Mouse (Mus musculus): ENCODE data around the gene Smpx. TPM values are rescaled to one million over a fixed set of nuclear protein-coding genes. Genes with fewer than 3 reads are reported as not detected.

Gene Smpx
- not detected in 2 replicates for total RNA-seq (2015; ENCODE audit: low replicate concordance)
- total RNA-seq (2017; ENCODE audit: low replicate concordance): not detected in 2 replicates

DNA sequence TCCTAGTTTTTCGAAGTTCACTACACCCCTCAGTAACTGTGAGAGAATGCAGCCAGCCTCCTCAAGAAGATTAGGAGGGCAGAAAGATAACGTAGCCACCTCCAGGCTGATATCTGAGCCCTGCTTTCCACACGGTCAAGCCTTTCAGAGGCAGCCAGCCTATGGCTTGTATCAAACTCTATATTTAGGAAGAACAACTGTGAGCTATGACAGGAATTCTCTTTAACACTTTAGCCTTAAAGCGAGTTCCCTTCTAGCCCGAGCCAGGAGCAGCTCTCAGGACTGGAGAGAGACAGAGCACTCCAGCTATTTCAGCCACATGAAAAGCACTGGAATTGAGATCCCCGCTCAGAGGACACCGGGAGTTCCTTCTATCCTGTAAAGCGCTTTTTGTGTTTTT, at the start of gene Smpx:
Gene Smpx, plus strand, starts transcription at position 49 of the 400 bp plus-strand sequence.
- no peak for ATAC-seq (replicated peaks; ENCODE audit: low FRiP score, poor library complexity, severe bottlenecking)

- no peak for ATAC-seq (replicated peaks; ENCODE audit: low FRiP score, poor library complexity, severe bottlenecking)
Measured at GRCm38 (mm10) chrX:157655047-157655446, 43.7 kb upstream of the Smpx start.

DNA sequence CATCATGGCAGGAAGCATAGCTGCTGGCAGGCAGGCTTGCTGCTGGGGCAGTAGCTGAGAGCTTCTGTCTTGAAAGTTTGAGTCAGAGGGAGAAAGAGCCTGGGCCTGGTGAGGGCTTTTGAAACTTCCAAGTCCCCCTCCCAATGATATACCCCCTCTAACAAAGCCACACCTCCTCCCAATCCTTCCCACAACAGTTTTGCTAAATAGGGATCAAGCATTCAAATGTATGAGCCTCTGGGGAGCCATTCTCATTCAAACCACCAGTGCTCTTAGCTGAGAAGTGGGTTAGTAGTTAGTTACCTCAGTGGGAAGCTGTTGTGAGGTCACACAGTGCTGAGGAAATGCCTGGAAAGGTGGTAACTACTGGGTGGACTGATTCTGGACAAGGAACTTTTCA, 41.4 kb upstream of the Smpx start:
- no peak for ATAC-seq (replicated peaks; ENCODE audit: low FRiP score, poor library complexity, severe bottlenecking)

DNA sequence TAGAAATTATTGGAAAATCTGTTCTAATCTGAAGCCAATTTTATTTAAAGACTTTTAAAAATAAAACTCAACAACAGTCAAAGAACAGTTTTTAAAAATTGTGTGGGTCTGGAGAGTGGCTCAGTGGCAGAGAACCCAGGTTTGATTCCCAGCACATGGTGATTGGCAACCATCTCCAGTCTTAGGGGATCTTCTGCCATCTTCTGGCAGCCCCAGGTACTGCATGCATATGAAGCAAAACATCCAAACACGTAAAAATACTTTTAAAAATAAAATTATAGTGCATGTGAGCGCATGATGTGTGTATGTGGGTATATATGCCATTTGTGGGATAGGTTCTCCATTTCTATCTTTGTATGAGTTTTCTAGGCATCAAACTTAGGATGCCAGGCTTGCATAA, 26.9 kb upstream of the Smpx start:
- no peak for ATAC-seq (replicated peaks; ENCODE audit: low FRiP score, poor library complexity, severe bottlenecking)

GRCm38 (mm10) chrX:157674667-157675350, 23.9 kb upstream of the Smpx start:
- ATAC-seq (replicated peaks; ENCODE audit: low FRiP score, poor library complexity, severe bottlenecking): no peak

- no peak for ATAC-seq (replicated peaks; ENCODE audit: low FRiP score, poor library complexity, severe bottlenecking)
Measured at GRCm38 (mm10) chrX:157691186-157691585, 7.5 kb upstream of the Smpx start.

DNA sequence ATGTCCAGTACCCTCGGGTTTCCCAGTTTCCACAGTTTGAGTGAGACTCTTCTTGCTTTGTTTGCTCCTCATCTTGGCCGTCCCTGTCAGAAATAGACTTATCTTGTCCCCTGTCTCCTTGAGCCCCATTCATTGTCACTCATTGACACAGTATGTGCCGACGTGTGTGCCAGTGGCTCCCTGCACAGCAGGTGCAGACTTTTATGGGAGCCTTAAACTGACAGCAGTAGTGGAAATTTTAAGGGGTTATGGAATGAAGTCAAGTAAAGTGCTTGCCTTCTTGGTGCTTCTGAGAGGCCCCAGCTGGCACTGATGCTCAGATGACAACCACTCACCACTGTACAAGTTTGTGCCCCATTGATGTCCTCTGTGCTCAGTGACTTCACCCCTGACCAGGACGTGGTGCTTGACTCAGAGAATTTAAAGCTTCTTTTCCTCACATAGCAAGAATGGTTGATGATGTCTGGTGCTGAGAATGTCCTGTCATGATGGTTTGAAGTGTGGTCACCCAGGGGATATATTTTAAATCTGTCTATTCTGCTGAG, 1.0 kb upstream of the Smpx start:
- no peak for ATAC-seq (replicated peaks; ENCODE audit: low FRiP score, poor library complexity, severe bottlenecking)

GRCm38 (mm10) chrX:157707236-157707635, 8.5 kb downstream of the Smpx start:
- ATAC-seq (replicated peaks; ENCODE audit: low FRiP score, poor library complexity, severe bottlenecking): no peak

GRCm38 (mm10) chrX:157708616-157709280, 10.0 kb downstream of the Smpx start:
- ATAC-seq (replicated peaks; ENCODE audit: low FRiP score, poor library complexity, severe bottlenecking): no peak

- ATAC-seq (replicated peaks; ENCODE audit: low FRiP score, poor library complexity, severe bottlenecking): no peak
Measured at GRCm38 (mm10) chrX:157719907-157720306, 21.2 kb downstream of the Smpx start.

DNA sequence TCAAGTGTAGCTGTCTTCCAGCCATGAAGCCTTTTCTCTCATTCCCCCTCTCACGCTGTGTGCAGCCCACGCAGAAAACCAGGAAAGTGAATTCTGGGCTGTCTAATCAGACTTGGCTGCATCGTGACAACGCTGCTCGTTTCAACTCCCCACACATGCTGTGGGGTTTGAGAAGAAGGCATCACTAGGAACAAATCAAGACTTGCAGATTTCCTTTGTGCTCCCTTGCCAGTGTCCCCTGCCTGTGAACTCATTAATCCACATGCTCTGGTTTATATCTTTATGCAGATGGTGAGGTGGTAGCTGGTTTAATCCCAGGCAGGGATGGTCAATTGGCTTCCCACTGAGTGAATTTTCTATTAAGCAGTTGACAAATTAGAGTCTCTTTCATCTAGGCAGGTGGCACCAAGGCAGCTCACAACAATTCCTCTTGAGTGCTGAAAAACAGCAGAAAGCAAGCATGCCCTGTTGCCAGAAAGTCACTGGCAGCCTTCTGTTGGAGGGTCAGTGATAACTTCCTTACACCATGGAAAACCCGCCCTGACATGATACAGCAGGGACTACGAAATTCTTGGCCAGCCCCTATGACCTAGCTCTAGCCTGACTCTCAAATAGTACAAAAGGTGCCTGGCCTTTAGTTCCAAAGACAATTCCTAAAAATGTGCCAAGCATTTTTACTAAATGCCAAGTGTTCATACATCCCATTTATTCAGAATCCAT, 32.1 kb downstream of the Smpx start:
- no peak for ATAC-seq (replicated peaks; ENCODE audit: low FRiP score, poor library complexity, severe bottlenecking)

DNA sequence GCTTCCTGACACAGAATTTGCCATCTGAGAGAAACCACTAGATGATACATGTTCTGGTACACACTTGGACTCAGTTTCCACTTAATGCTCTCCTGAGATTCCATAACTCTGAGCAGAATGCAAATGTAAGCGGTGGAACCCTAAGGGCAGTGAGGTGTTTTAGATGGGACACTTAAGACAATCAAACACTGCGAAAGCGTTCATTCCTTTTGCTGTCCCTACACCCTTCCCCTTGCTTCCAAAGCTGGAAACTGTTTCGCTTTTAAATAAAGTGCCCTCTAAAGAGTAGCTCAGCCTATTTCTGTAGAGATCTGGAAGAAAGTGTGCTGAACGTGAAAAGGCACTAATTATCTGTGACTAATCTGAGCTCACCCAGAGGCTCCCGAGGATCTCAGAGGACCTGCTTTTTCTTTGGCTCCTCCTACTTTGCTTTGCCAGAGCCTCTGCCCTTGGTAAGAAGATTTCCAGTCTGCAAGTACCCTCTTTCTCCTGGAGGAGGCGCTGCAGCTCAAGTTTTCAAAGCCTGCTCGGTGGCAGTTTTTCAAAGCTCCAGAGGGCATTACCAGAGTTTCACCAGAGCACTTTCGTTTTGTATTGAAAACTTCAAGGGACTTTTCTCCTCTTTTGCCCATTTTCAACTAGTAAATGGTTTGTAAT, 33.1 kb downstream of the Smpx start:
- ATAC-seq (replicated peaks; ENCODE audit: low FRiP score, poor library complexity, severe bottlenecking): no peak

DNA sequence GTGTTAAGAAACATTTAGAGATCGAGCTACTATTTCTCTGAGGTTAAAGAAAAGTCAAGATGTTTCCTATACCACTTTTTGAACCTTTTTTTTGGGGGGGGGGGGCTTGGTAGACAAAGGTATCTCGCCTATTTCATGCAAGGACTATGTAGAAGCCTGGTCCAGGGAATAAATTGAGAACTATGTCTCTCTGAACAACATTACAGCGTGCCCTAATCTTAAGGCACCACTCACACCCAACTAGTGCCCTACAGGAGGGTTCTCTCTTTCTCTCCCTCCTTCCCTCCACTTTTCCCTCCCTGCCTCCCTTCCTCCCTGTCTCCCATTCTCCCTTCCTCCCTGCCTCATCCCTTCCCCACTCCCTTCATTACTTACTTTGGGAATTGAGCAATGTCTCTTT, 33.6 kb downstream of the Smpx start:
- ATAC-seq (replicated peaks; ENCODE audit: low FRiP score, poor library complexity, severe bottlenecking): no peak

DNA sequence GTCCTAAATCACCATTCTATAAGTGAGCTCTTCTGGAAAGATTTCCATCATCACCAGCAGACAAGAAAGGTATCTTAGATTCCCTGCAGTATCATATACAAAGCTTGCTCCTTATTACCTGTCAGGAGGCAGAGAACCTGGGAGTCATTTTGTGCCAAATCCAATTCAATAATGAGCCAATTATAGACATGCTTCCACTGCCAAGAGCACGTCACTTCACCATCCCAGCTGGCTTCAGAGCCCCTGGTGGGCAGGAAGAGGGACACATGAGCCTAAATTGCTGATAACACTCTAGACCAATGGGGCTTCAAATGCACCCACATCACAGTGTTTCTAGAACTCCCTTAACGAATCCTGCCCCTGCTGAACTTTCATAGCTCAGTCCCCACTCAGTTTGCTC, 35.1 kb downstream of the Smpx start:
- no peak for ATAC-seq (replicated peaks; ENCODE audit: low FRiP score, poor library complexity, severe bottlenecking)

DNA sequence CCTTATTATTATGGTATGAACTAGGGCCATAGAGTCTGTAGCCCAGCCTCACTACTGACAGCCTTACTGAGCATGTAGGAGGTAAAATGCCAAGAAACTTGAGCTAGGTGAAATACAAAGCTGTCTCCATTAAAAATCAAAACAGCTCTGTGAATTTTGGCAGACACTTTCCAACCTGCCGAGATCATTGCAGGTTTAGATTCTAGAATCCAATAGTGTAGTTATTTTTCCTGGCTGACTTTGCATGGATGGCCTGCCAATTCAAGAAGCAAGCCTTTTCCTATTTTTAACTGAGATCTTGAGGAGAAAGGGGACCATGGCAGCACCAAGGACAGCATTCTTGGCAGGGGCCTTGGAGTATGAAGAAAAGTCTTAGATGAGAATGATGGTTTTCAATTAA, 35.6 kb downstream of the Smpx start:
- no peak for ATAC-seq (replicated peaks; ENCODE audit: low FRiP score, poor library complexity, severe bottlenecking)

DNA sequence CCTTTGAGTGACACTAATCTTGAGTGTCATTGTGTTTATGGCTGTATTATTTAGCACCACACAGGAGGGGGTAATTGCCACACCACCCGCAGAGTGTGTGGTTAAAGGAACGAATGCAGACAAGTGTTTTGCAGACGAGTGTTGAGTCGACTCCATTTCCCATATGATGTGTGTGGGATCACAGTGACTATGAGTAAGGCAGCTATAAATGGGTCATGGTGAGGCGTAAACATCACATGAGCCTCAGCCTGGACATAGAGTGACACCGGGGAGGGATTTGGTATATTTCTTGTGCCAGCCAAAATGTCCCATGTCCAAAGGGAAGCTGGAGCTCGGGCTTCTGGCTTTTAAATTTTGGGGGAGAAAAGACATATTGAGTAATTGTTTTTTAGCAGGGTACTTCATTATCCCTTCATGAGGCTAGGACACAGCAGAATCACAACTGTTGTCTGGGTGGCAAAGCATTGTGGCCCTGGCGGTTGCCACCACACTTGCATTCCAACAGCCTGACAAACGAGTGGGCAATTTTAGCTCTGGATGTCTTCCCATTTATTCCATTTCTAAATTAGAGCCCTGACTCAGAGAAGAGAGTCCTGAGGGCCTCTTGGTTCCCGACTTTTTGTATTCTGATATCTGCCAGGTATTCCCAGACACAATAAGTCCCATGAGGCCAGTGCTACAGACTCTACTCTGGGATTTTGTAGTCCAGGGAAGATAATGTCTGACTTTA, 49.3 kb downstream of the Smpx start:
- ATAC-seq (replicated peaks; ENCODE audit: low FRiP score, poor library complexity, severe bottlenecking): no peak

- ATAC-seq (replicated peaks; ENCODE audit: low FRiP score, poor library complexity, severe bottlenecking): no peak
Measured at GRCm38 (mm10) chrX:157754559-157754958, 55.8 kb downstream of the Smpx start.

GRCm38 (mm10) chrX:157762542-157762941, 63.8 kb downstream of the Smpx start:
- no peak for ATAC-seq (replicated peaks; ENCODE audit: low FRiP score, poor library complexity, severe bottlenecking)

DNA sequence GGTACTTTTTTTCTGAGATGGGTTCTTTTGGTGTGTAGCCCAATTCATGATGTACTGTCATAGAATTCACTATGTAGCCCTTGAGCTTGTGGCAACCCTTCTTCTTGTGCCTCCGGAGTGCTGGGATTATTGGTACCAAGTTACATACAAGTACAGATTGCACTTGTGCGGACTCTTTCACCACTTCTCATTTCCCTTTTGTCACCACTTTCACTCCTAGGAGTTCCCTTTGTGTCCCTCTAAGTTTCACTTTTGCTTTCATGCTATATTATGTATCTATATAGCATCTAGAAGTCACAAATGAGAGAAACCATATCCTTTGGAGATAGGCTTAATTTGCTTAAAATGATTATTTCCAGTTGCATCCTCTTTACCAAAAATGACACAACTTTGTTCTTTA, 103.0 kb downstream of the Smpx start:
- no peak for ATAC-seq (replicated peaks; ENCODE audit: low FRiP score, poor library complexity, severe bottlenecking)

Data from erythroblast, adult 5-6 weeks (primary cell).